Comparison of ENCODE assay signal across 28 mouse cellular contexts in the genomic region with DNA sequence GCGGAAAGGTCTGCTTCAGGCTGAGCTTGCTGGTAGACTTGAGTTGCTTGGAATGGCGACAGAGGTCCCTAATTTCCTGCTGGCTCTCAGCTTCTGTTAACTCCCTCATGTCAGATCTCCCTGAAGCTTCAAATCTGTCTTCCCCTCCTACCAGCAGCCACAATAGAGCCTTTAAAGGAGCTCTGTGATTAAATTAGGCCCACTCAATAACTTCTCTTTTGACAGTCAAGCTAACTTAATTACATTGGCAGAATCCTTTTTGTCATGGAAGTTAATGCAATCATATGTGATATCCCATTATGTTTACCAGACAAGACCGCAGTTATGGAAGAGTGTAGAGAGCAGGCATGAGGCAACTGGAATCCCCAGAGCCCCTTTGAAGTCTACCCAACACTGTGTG. TPM values are rescaled to one million over a fixed set of nuclear protein-coding genes. Genes with fewer than 3 reads are reported as not detected.
A peak's percentile ranks its signal among the peaks of the same experiment; 100 is the strongest.
DNase-seq lines count a peak whose midpoint lies in the region; ATAC-seq lines count a peak whose summit lies in the region.
"Had no signal": no experiment of that assay in that cellular context is flagged by ENCODE, and none has a peak within 500 bp of the region (broad histone marks: within the 10 kb centered on the region; RNA-seq: fewer than 3 reads in every experiment).

No protein-coding gene starts in this region.

- H3K9ac ChIP-seq in intestine, embryonic 14.5 days (ENCODE audit: low read length): no peak overlapping the region
- H3K9ac ChIP-seq in intestine, embryonic 16.5 days (ENCODE audit: low read depth, low read length): no peak overlapping the region
- no peak overlapping the region for H3K9ac ChIP-seq in midbrain, embryonic 11.5 days (ENCODE audit: low read length)
- H3K9ac ChIP-seq in midbrain, embryonic 15.5 days: no peak overlapping the region
- H3K9ac ChIP-seq: forebrain, embryonic 15.5 days; hindbrain, embryonic 13.5 days had no signal

- DNase-seq in intestine, embryonic 14.5 days (ENCODE audit: low spot score): no peak
- DNase-seq in midbrain, embryonic 11.5 days (ENCODE audit: low spot score, missing footprints): peak; percentile 80
- peak; percentile 63 for DNase-seq in MN1 (ENCODE audit: low spot score)
- peak; percentile 33 for DNase-seq in retina, embryonic 14.5 days (ENCODE audit: low spot score)
- DNase-seq in spleen, adult 18-20 months: no peak
- DNase-seq: adrenal gland, adult 8-10 months; adrenal gland, postnatal 25 days; cerebellum, adult 18-20 months; cerebellum, adult 9-10 months; cerebellum, postnatal 14 days; gastrocnemius, postnatal 36 days; heart, postnatal 36 days had no signal

- WGBS in intestine, embryonic 14.5 days: 69% methylated on average over 3 of the region's 3 CpGs
- WGBS in intestine, embryonic 16.5 days: 68% methylated on average over 3 of the region's 3 CpGs
- WGBS in midbrain, embryonic 11.5 days: 54% methylated on average over 3 of the region's 3 CpGs
- 43% methylated on average over 3 of the region's 3 CpGs for WGBS in midbrain, embryonic 15.5 days

- no peaks in the 10 kb centered on the region for H3K9me3 ChIP-seq in intestine, embryonic 14.5 days (ENCODE audit: control insufficient read depth, low read length)
- no peaks in the 10 kb centered on the region for H3K9me3 ChIP-seq in intestine, embryonic 16.5 days (ENCODE audit: control insufficient read depth, low read length)
- no peaks in the 10 kb centered on the region for H3K9me3 ChIP-seq in midbrain, embryonic 11.5 days (ENCODE audit: control insufficient read depth, low read length)
- no peaks in the 10 kb centered on the region for H3K9me3 ChIP-seq in midbrain, embryonic 15.5 days
- H3K9me3 ChIP-seq: forebrain, embryonic 15.5 days; hindbrain, embryonic 10.5 days; hindbrain, embryonic 13.5 days had no signal

- no peak overlapping the region for H3K27ac ChIP-seq in intestine, embryonic 14.5 days (ENCODE audit: low read depth)
- H3K27ac ChIP-seq in intestine, embryonic 16.5 days (ENCODE audit: low read length): no peak overlapping the region
- no peak overlapping the region for H3K27ac ChIP-seq in midbrain, embryonic 11.5 days (ENCODE audit: low read depth, low read length)
- H3K27ac ChIP-seq in midbrain, embryonic 15.5 days: no peak overlapping the region
- H3K27ac ChIP-seq: forebrain, embryonic 15.5 days; hindbrain, embryonic 10.5 days; hindbrain, embryonic 13.5 days had no signal

- no peak overlapping the region for H3K4me2 ChIP-seq in intestine, embryonic 14.5 days (ENCODE audit: low read length)
- no peak overlapping the region for H3K4me2 ChIP-seq in intestine, embryonic 16.5 days (ENCODE audit: low read depth, low read length)
- H3K4me2 ChIP-seq in midbrain, embryonic 11.5 days: no peak overlapping the region
- H3K4me2 ChIP-seq in midbrain, embryonic 15.5 days: no peak overlapping the region
- H3K4me2 ChIP-seq: forebrain, embryonic 15.5 days; heart, embryonic 11.5 days; hindbrain, embryonic 13.5 days had no signal

- no peaks in the 10 kb centered on the region for H3K27me3 ChIP-seq in intestine, embryonic 14.5 days (replicated peaks; ENCODE audit: control insufficient read depth, insufficient read depth, low read length)
- H3K27me3 ChIP-seq in intestine, embryonic 16.5 days (replicated peaks; ENCODE audit: control insufficient read depth, insufficient read depth, low read length): no peaks in the 10 kb centered on the region
- H3K27me3 ChIP-seq in midbrain, embryonic 11.5 days (ENCODE audit: control insufficient read depth, insufficient read depth, low read length): no peaks in the 10 kb centered on the region
- no peaks in the 10 kb centered on the region for H3K27me3 ChIP-seq in midbrain, embryonic 15.5 days (replicated peaks)
- H3K27me3 ChIP-seq: forebrain, embryonic 15.5 days; hindbrain, embryonic 13.5 days had no signal

- 0 out of 2 replicates have a peak, but pooled peaks have one; percentile 27 for ATAC-seq in intestine, embryonic 14.5 days (replicated peaks; ENCODE audit: low FRiP score, low TSS enrichment, low read depth)
- no peak for ATAC-seq in intestine, embryonic 16.5 days
- no peak for ATAC-seq in midbrain, embryonic 11.5 days (ENCODE audit: low FRiP score)
- ATAC-seq in midbrain, embryonic 15.5 days (replicated peaks): no peak
- ATAC-seq: activated CD4-positive, CD25-positive, alpha-beta regulatory T cell, adult 4 months; CD4-positive, CD25-positive, alpha-beta regulatory T cell, adult 4 months; forebrain, embryonic 15.5 days; hindbrain, embryonic 16.5 days had no signal

- H3K4me3 ChIP-seq in intestine, embryonic 14.5 days (ENCODE audit: low read depth, low read length): no peak overlapping the region
- no peak overlapping the region for H3K4me3 ChIP-seq in intestine, embryonic 16.5 days (ENCODE audit: low read length)
- H3K4me3 ChIP-seq in midbrain, embryonic 11.5 days (ENCODE audit: low read depth, low read length): no peak overlapping the region
- no peak overlapping the region for H3K4me3 ChIP-seq in midbrain, embryonic 15.5 days
- H3K4me3 ChIP-seq: forebrain, embryonic 15.5 days; hindbrain, embryonic 10.5 days; hindbrain, embryonic 13.5 days had no signal

- no peaks in the 10 kb centered on the region for H3K36me3 ChIP-seq in intestine, embryonic 14.5 days (ENCODE audit: control insufficient read depth, insufficient read depth, low read length)
- no peaks in the 10 kb centered on the region for H3K36me3 ChIP-seq in intestine, embryonic 16.5 days (ENCODE audit: control insufficient read depth, insufficient read depth, low read length)
- H3K36me3 ChIP-seq in midbrain, embryonic 11.5 days (ENCODE audit: control insufficient read depth, insufficient read depth, low read length): no peaks in the 10 kb centered on the region
- no peaks in the 10 kb centered on the region for H3K36me3 ChIP-seq in midbrain, embryonic 15.5 days (replicated peaks)
- H3K36me3 ChIP-seq: forebrain, embryonic 15.5 days; hindbrain, embryonic 10.5 days; hindbrain, embryonic 13.5 days had no signal

- 0 out of 2 replicates have a peak, but pooled peaks cover 6% of the 10 kb centered on the region for H3K4me1 ChIP-seq in intestine, embryonic 14.5 days (replicated peaks; ENCODE audit: control insufficient read depth, insufficient read depth, low read length)
- no peaks in the 10 kb centered on the region for H3K4me1 ChIP-seq in intestine, embryonic 16.5 days (ENCODE audit: control insufficient read depth, insufficient read depth, low read length)
- 0 out of 2 replicates have a peak, but pooled peaks cover 5% of the 10 kb centered on the region for H3K4me1 ChIP-seq in midbrain, embryonic 11.5 days (ENCODE audit: control insufficient read depth, insufficient read depth, low read length)
- H3K4me1 ChIP-seq in midbrain, embryonic 15.5 days: peaks cover 12% of the 10 kb centered on the region

RNA-seq across cellular contexts. Expression of gene Zfp957, which starts 50.5 kb away (rescaled TPM):
- not detected in 2 replicates for polyA plus RNA-seq in intestine, embryonic 14.5 days (2014; fragmentation: Nextera tagmentation; extraction: Ambion mirVana)
- polyA plus RNA-seq in intestine, embryonic 16.5 days (2015; fragmentation: Nextera tagmentation; extraction: Ambion mirVana): not detected in 2 replicates
- polyA plus RNA-seq in midbrain, embryonic 11.5 days (2014; fragmentation: Nextera tagmentation; extraction: Ambion mirVana): not detected in 2 replicates
- 0.06 TPM in 1 of 2 replicates, not detected in the other for polyA plus RNA-seq in midbrain, embryonic 15.5 days (2015; fragmentation: Nextera tagmentation; extraction: Ambion mirVana)
- polyA plus RNA-seq: brain, embryonic 14.5 days; C2C12; CD4-positive, CD25-positive, alpha-beta regulatory T cell, adult 4 months; embryonic facial prominence, embryonic 11.5 days; embryonic facial prominence, embryonic 14.5 days; forebrain, embryonic 11.5 days; forebrain, embryonic 15.5 days; heart, embryonic 11.5 days; heart, embryonic 14.5 days; heart, postnatal 0 days; hindbrain, embryonic 10.5 days; hindbrain, embryonic 13.5 days; hindbrain, embryonic 16.5 days had no signal

Comparison
In these comparisons a context has a peak if more than half of its experiments do, and no peak if none do; other contexts are left out.
1. DNase-seq: peak in midbrain, embryonic 11.5 days (single experiment), MN1 (single experiment) and retina, embryonic 14.5 days (single experiment); none in intestine, embryonic 14.5 days (single experiment) and spleen, adult 18-20 months (0 of 2).